Mouse (Mus musculus): ENCODE data around the gene Efnb2.

The Efnb2 gene

DNA sequence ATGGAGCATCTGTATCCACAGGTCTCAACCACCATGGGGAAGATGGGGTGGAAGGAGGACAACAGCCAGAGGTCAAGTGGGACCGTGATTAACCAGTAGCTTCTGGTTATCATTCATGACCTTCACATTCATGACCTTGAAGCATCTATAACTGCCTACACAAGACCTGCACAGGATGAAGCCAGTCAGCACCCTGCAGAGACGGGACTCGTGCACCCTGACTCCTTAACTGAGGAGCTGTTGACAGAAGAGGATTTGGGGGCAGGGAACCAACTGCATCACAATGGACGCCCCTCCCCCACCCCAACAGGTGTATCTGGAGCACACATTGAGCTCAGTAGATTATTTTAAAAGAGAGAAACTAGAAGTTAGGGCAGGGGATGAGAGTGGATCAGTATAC, 49.1 kb downstream of the Efnb2 start:
- DNase-seq = no peak

DNA sequence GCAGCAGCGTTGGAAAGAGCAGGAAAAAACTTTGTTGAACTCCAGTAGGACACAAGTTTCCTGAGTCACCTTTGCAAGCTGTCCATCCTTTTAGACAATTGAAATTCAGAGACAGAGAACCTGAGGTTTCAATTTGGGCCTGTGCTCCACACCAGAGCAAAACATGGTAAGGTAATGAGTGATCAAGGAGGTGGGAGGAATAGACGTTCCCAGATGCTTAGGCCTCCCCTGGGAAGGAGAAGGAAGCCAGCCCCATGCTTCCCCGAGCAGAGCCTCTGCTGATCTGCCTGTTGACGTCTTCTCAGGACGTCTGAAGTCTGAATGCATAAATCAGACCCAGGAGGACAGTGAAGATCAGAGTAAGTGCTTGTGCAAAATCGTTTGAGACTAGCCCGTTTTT, 51.3 kb downstream of the Efnb2 start:
- DNase-seq = no peak

DNA sequence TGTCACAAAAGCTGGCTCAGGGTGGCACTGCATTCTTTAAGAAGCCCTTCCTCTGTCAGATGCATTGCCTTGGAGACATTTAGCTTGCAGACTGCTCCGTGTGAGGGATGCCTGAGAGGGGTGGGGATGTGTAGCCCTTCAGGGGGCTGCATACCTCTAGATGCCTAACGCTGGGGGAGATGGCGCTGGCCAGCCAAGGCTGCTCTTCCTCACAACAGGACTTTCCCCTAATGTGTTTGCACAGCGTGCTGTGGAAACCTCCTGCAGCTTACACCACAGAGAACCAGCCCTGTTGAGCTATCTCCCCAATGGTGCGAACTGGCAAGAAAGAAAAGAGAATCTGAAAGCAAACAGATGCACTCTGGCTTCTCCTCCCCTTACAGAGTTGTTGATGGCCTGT, 51.9 kb downstream of the Efnb2 start:
- DNase-seq = no peak

DNA sequence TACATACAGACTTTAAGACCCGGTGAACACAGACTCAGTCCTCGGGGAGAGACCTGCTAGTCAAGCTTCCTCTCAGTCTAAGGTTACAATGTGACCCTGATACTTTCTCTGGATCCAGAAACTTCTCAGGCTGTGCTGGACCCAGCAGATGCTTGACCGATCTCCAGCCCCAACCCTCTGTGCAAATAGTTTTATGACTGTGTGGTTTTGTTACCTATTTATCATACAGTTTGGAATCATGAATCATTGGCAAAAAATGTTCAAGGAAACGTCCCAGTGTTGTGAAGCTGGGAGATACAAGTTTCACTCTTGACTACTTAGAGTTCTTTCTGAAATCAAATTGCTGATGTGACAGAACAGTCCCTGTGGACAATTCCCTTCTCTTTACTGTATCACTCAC, 55.4 kb downstream of the Efnb2 start:
- DNase-seq = no peak

DNA sequence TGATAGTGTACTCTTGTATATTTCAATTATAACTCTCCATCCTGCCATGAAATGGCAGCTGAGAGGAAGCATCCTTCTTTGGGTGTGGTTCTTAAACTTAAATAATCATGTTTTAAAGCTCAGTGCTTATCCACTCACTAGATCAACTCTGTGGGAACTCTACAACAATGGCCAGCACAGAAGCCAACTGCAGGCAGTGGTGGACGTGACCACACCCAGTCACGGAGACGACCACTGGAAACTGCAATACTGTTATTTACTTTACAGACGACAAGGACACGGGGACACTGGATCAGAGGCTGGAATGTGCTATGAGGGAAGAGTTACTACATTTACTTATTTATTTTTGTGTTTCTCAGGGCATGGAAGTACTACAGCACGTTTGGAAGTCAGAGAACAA, 57.2 kb downstream of the Efnb2 start:
- DNase-seq = no peak

DNA sequence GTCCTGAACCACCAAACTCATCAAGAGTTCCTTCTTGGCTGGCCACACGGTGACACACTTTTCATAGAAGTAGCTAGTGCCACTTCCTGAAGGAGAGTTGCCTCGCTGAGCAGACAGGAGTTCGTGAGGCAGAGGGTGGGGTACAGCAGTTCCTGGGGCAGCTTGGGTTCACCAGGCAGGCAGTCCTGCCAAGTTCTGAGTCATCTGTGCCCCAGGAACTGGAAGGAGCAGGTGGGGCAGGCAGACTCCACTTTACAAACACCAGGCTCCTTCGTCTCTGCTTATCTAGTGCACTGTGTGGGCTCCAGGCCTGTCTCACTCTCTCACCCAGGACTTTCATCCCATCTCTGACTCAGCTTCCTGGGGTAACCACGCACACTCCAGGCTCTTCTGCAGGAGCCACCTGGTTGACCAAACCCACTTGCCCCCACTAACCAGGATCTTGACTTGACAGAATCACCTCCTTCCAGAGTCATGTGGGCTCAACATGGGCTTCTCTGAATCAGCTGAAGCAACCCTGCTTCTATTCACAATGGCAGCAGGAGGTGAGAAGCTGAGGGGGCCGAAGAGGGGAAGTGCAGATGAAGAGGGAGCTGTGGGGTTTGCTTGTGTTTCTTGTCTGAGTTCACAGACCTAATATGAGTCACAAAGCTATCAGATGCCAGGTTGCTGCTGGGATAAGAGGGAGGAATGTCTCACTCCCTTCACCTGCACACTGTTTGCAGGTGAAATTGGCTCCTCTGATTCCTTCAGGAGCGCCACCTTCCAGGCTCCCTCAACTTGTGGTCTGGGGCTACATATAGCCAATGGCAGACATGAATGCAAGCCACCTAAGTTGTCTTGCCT, 58.2 kb downstream of the Efnb2 start:
- DNase-seq = no peak

DNA sequence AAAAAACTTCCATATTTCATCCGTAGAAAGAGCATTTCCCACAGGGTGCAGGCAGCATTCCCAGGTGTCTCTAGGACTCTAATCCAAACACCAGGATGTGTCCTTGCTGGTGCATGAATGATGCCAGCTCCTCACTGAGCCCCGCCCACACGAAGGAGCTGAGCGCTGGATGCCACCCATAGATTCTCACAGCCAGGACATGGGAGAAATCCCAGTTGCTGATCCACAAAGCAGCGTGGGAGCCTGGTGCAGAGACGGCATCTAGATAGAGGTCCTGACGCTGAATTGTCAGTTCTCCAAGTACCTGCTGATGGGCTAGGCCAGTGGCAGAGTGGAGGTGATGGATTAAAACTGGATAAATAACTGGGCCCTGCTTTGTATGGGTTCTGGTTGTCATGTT, 61.1 kb downstream of the Efnb2 start:
- DNase-seq = peak; percentile 39

DNA sequence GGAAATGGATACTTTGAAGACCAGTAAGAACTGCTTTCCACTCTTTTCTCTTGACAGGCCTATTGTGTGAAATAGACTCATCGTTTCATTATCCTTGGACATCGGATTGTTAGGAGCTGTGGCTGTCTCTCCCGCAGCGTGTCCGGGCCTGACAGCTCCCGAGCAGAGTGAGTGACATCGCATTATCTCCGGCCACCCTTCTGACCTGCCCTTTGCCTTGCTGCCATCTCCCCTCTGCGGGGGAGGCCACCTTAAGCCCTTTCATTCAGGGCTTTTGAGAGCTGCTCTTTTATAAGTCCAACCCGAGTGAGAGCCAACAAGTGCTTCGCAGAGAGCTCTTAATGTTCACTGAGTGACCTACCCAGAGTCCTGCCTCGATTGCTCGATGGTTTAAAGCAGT, 63.6 kb downstream of the Efnb2 start:
- DNase-seq = no peak

DNA sequence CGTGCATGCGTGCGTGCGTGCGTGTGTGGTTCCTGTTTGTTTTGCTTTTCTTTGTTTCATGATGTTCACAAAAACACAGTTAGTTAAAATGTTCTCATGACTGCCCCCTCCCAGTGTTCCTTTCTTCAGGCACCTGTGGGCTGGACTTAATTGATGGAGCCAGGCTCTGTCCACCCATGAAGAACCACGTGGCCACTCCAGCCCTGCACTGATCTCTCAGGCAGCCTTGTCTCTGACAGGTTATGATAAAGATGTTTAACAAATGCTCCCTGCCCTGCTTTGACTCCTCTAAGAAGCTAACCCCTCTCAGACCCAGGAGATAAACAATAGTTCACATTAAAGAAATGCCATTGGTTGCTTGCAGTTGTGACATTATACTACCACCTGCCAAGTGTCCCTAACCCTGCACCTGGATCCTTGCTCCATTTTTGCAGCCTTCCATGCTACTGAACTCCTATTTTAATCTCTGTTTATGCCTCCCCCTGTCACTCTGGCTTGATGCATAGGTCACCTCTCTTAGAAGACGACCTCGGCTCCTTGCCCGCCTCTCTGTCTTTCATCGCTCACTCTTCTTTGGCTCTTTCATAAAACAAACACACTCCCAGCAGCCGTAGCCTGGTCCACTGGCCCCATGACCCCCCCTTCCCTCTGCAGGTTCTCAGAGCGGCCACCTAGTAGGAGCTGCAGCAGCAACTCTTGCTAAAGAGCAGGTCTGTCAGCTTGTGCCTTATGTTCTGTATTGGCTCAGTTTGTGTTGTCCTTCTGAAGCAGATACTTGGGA, 65.0 kb downstream of the Efnb2 start:
- DNase-seq = no peak

DNA sequence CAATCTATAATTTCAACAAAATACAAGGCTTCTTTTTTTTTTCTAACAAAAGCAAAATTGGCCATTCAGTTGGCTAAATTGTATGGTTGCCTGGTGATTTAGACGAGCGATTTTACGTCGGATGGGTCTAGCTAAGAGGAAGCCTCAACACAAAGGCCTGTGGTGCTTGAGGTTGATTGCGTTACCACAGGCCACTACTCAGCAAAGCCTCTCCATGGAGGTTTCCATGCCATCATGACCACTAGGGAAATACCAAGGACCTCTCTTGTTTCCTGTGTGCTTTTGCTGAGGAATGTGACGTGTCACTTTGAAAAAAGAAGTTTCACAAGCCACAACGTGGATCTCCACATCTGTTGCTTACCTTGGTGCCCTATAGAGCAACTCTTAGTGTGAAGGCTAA, 67.2 kb downstream of the Efnb2 start:
- DNase-seq = no peak

DNA sequence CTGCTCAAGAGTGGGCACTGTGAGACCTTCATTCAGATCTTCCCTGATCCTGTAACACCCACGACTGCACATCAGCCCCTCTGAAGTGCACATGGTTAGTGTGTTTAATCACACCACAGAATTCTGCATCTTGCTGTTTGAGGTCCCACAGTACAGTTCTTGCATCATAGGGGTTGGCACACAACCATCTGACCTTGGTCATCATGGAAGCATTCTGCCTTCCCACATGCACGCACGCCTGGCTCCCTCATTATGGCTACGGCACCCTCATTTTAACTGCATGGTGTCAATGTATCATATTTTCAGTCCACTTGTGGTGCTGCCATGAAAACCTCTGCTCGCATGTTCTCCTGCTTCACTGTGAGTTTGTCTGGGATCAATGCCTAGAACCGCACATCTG, 67.7 kb downstream of the Efnb2 start:
- DNase-seq = no peak

DNA sequence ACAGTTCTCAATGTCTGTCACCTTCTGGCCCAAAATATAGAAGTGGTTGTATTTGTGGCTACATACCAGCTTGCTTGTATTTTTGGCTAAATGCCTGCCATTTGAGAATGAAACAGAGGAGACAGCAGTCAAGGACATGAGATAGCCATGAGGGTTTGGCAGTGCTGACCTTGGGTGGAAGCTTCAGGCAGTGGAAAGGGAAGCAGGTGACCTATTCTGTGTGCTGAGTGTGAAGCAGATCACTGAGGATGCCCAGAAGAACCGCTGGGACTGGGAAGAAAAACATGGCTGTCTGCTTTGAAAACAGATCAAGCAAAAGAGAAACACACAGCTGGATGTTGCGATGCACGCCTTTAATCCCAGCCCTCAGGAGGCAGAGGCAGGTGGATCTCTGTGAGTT, 68.7 kb downstream of the Efnb2 start:
- no peak for DNase-seq

DNA sequence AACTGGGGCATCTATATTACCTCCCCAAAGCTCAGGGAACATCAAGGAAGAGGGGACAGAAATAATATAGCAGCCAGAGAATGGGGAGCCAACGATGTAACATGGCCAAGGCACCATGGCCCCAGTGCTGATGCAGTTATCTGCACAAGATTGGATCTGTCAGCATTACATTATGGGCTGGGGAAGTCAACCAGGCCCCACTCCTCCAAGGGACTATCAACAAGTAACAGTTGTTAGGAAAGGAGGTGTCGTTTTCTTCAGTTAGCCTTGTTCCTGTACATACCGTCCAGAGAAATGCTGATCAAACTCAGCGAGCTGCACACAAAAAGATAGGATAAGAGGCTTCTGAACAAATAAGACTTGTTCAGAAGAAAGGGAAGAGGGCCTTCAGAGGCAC, 77.1 kb downstream of the Efnb2 start:
- DNase-seq = no peak

DNA sequence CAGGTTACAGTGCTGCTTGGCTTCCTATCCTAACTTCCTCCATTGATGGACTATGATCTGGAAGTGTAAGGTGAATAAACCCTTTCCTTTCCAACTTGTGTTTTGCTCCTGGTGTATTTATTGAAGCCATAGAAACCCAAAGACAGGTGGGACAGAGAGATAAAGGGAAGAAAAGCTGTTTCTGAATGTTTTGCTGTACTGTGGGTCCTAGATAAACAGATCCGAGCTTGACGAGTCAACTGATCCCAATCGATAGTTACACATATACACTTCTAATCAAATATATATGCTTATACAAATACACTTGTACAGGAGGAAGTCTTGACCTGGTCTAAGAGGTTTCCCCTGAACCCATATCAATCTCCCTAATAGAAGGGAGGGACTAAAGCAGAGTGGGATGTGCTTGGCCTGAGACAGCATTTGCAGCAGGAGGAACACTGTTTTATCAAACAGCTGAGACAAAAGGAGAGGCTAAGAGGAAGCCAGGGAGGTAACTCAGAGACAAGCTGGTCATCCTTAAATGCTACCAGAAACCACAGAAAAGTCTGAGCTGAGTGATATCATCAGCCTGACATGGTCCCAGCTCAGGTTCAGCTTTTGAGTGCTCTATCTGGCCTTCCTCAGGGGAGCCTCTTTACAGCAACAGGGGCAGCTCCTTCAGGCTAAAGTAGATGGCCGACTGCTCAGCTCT, 77.6 kb downstream of the Efnb2 start:
- DNase-seq = no peak

DNA sequence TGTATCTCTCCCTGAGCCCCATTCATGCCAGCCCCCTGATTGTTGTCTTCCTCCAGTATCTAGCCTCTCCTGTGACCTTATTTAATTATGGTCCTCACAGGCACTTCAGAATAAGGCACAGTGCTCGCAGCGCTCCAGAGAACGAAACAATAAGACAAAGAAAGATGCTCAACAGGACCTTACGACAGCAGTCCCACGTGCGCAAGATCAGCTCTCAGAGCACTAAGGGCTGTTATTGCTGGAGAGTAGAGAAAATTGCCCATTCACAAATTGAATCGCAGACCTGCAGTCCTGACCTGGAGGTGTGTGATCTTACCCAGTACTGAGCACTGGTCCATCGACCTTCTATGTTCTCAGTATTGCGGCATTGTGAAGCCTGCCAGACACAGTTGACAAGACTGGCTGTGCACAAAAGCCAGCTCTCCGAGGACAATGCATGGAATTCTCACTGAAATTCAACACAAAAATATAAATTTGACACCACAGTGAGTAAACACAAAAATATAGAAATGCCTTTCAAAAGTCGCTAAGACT, 83.2 kb downstream of the Efnb2 start:
- no peak for DNase-seq

DNA sequence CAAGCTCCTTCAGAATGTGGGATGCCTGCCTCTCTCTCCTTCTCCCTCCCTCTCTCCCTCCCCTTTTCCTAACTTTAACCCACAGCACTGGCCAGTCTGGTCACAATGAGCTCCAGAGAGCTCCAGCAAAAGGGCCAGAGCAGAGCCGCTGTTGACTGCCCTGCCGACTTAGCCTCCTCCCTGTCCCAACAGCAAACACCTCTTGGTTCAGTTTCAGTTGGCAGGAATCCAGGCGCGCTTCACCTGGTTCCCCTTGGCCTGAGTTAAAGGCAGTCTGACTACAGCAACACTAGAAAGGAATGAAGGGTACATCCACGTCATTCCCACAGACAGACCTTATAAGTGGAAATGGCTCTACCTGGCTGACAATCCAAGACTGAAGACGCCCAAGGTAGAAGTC, 84.2 kb downstream of the Efnb2 start:
- DNase-seq = no peak

DNA sequence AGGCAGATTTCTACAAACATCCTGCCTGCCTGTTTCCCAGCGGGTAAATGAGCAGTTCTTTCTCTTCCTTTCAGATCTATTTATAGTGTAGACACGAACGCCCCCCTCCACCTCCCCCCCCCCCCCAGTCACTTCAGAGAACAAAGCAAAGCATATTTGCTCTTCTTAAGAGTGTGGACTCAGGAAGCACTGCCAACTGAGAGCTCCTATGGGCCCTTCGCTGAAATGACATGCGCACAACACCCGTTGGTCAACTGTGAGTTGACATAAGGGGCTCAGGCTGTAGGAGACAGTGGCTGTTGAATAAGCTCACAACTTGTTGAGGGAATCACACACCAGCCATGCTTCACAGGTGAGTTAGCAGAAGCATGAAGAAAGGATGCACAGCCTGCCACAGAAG, 84.8 kb downstream of the Efnb2 start:
- no peak for DNase-seq

DNA sequence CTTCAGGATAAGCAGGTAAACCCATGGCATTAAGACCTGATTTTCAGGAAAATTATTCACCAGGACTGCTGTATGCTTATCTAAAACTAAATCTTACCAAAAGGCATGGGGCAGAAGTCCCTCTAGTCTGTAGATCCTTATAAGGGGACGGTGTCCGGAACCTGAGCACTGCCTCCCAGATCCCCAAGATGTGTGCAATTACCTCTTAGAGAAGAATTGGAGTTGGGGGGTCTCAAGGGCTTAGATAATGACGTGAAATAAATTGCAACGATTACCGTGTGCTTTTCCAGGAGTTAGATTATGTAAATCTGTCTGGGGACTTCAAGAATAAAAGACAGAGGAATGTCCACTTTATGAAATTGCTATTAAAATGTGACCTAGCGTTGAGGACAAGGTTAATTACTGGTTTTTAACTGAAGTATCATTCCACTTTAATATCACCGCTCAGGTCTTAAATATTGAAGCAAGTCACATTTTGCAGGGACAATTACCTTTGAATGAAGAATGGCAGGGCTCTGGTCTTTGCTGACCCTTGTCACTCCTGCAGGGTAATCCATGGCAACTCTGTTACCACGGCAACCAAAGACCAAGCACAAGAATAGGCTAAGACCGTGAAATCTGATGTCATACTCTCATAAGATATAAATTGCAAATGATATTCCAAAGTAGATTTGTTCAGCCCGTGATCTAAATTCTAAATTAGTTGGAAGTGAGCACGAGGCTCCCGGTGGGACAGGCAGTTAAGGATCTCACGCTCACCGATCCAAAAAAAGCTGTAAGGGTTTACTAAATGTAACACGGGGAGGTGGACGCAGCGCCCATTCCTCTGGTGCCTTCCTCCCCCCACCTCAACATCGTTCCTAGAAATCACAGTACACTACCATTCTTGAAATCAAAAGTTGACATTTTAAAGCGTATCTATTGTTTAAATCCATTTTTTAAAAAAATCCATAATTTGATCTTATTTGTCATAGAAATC, 86.2 kb downstream of the Efnb2 start:
- no peak for DNase-seq

DNA sequence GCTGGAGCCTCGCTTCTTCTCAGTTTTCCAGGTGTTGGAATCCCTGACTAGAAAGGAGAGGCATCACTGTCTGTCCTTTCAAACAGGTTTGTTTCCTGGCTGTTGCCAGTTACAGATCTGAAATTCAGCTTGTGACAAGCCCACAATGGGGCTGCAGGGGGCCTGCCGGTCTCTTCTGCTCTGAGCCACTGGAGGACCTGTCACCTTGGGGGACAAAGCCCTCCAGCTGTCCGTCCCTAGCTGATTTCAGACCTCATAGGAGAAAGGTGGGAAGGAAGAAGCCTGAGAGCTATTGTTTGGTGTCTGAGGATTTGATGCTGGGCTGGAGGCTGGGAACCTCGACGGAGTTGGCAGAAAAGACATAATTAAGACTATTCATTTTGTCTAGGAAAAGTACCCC, 88.8 kb downstream of the Efnb2 start:
- no peak for DNase-seq

DNA sequence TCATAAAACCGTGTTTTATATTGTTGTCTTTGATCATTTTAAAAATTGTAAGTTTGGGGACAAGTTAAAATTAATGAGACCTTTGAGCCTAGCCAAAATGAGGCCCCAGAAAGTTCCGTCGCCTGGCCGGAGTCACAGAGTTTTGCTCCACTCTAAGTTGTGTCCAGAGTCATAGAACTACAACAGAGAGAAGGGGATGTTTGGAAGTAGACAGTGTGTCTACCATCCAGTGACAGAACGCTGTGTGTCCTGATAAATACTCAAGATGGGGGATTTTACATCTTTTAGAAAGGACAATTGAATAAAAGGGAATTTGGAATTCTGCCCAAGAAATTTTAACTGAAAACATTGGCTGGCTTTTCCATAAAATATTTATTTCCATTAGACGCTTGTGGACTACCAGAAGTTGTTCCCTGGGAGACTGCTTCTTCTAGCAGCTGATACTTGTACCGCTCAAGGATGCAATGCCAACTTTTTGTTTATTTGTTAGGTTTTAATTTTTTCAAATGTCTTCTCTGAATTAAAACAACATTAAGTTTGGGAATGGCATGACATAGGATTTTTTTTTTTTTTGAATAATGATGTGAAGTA, 89.3 kb downstream of the Efnb2 start:
- DNase-seq = no peak

DNA sequence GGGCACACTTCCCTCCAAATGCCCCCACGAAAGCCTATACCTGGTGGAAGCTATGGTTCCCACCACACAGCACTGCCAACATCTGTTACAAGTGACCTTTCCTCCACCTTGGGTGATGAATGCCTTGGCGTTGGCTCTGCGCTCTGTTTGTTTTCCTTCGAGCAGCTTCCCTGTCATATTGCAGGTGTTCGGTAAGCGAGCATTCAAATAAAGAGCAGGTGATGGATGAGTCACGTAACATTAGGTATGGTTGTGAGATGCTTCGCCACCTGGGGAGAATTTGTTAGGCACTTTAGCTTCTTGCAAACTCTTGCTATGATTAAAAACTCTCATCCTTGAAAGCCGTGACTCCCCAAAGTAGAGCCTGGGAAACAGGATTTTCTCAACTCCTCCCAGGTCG, 91.8 kb downstream of the Efnb2 start:
- no peak for DNase-seq

DNA sequence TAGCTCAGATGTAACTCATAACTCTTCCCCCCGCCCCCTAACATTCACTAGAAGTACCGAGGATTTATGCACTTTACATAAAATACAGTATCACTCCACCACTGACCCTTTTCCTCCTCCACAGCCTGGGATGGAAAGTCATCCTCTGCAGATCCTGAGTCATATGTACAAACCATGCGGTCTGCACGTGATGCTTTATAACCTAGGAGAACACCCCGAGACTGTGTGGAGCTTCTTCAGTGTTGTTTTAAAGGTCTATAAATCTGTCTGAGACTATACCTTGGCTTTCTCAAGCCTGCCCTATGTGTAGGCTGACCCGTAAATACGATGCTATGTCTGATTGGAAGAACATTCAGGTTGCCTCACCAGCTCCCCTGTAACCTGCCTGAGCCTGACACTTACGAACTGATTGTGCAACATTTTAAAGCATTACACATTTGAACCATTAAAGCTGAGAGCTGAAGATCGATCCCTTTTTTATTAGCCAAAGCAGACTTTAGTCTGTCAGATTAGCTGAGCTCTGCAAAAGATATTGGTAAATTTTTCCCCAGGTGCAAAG, 92.7 kb downstream of the Efnb2 start:
- no peak for DNase-seq

Data from right cerebral cortex, adult 18-20 months (tissue).